Mouse (Mus musculus): ENCODE measurements at regions not wholly inside any gene's neighbourhood (a gene's known extent, or its start where the extent isn't known, plus 50 kb on each side); places are given as distances from the start of the nearest gene placed in this dataset.
A peak's percentile ranks its signal among the peaks of the same experiment; 100 is the strongest.

- TF ChIP-seq CHD2 (IDR thresholded peaks at IDR 0.05; ENCODE audit: low read depth, low read length): no peak
- 0 out of 2 replicates have a peak, but pooled peaks have one; percentile 12 for TF ChIP-seq ZC3H11A (IDR thresholded peaks at IDR 0.05; ENCODE audit: borderline replicate concordance, low read depth, low read length)
- TF ChIP-seq HCFC1 (IDR thresholded peaks at IDR 0.05; ENCODE audit: borderline replicate concordance, insufficient read depth, low read length): no peak
- no peak for TF ChIP-seq MAFK (IDR thresholded peaks at IDR 0.05; ENCODE audit: insufficient read depth, low read depth, low read length)
- no peak for TF ChIP-seq ZNF384 (IDR thresholded peaks at IDR 0.05; ENCODE audit: low read depth, low read length)
- peak overlapping the region; percentile 55; the same call in 1 of the 2 replicates for H3K9ac ChIP-seq (ENCODE audit: insufficient read depth, low read depth, low read length, poor library complexity, severe bottlenecking)
- DNase-seq (ENCODE audit: low read depth, low spot score): peak; percentile 69
- peak overlapping the region; percentile 40 to 68 for H3K4me3 ChIP-seq (ENCODE audit: insufficient read depth in 1 of 2, low read depth in 1 of 2, low read length in 2 of 2, poor library complexity in 1 of 2, severe bottlenecking in 1 of 2)
- H3K9me3 ChIP-seq (ENCODE audit: control insufficient read depth, insufficient read depth, low read depth, low read length): no peaks in the 10 kb centered on the region
- no peak overlapping the region for H3K27ac ChIP-seq (ENCODE audit: insufficient read depth, low read depth, low read length, poor library complexity, severe bottlenecking)
- H3K36me3 ChIP-seq (ENCODE audit: control insufficient read depth, insufficient read depth, low read length, poor library complexity, severe bottlenecking): no peaks in the 10 kb centered on the region
- peaks cover 5 to 6% of the 10 kb centered on the region in 2 experiments; a peak in 3 of 4 replicates for H3K4me1 ChIP-seq (ENCODE audit: control insufficient read depth in 2 of 2, insufficient read depth in 2 of 2, low read length in 2 of 2, poor library complexity in 1 of 2)
- in situ Hi-C loops (cut with MboI; ENCODE audit: low sequenced_read_pairs in 2 of 2, unreplicated experiment in 2 of 2): no loop called here
Measured at GRCm38 (mm10) chr5:149831122-149831861, 153.3 kb downstream of the B3glct start.

GRCm38 (mm10) chr5:149837379-149837778 lies 159.3 kb downstream of the B3glct start:
- in situ Hi-C loops (cut with MboI; ENCODE audit: low sequenced_read_pairs in 2 of 2, unreplicated experiment in 2 of 2): no loop called here

GRCm38 (mm10) chr5:149842491-149842890 lies 164.5 kb downstream of the B3glct start:
- in situ Hi-C loops (cut with MboI; ENCODE audit: low sequenced_read_pairs in 2 of 2, unreplicated experiment in 2 of 2): no loop called here
- Histone ChIP-seq H3K9ac (ENCODE audit: insufficient read depth, low read depth, low read length, poor library complexity, severe bottlenecking) (no peak overlapping the region), H3K4me3 (ENCODE audit: insufficient read depth in 1 of 2, low read depth in 1 of 2, low read length in 2 of 2, poor library complexity in 1 of 2, severe bottlenecking in 1 of 2) (no peak overlapping the region), H3K27ac (ENCODE audit: insufficient read depth, low read depth, low read length, poor library complexity, severe bottlenecking) (no peak overlapping the region), H3K4me1 (ENCODE audit: control insufficient read depth in 2 of 2, insufficient read depth in 2 of 2, low read length in 2 of 2, poor library complexity in 1 of 2) (peaks cover 5 to 6% of the 10 kb centered on the region in 2 experiments; a peak in 2 of 4 replicates), H3K36me3 (ENCODE audit: control insufficient read depth, insufficient read depth, low read length, poor library complexity, severe bottlenecking) (no peaks in the 10 kb centered on the region), H3K9me3 (ENCODE audit: control insufficient read depth, insufficient read depth, low read depth, low read length) (no peaks in the 10 kb centered on the region)
- no peak for TF ChIP-seq MAFK (IDR thresholded peaks at IDR 0.05; ENCODE audit: insufficient read depth, low read depth, low read length)
- no peak for TF ChIP-seq ZNF384 (IDR thresholded peaks at IDR 0.05; ENCODE audit: low read depth, low read length)
- TF ChIP-seq HCFC1 (IDR thresholded peaks at IDR 0.05; ENCODE audit: borderline replicate concordance, insufficient read depth, low read length): no peak
- TF ChIP-seq ZC3H11A (IDR thresholded peaks at IDR 0.05; ENCODE audit: borderline replicate concordance, low read depth, low read length): no peak
- TF ChIP-seq CHD2 (IDR thresholded peaks at IDR 0.05; ENCODE audit: low read depth, low read length): no peak
- no peak for DNase-seq (ENCODE audit: low read depth, low spot score)

More at GRCm38 (mm10) chr5:149837379-149837778, 159.3 kb downstream of the B3glct start:
- no peak overlapping the region for H3K4me3 ChIP-seq (ENCODE audit: insufficient read depth in 1 of 2, low read depth in 1 of 2, low read length in 2 of 2, poor library complexity in 1 of 2, severe bottlenecking in 1 of 2)
- TF ChIP-seq ZNF384 (IDR thresholded peaks at IDR 0.05; ENCODE audit: low read depth, low read length): no peak
- TF ChIP-seq CHD2 (IDR thresholded peaks at IDR 0.05; ENCODE audit: low read depth, low read length): no peak
- TF ChIP-seq MAFK (IDR thresholded peaks at IDR 0.05; ENCODE audit: insufficient read depth, low read depth, low read length): no peak
- TF ChIP-seq HCFC1 (IDR thresholded peaks at IDR 0.05; ENCODE audit: borderline replicate concordance, insufficient read depth, low read length): no peak
- no peak for TF ChIP-seq ZC3H11A (IDR thresholded peaks at IDR 0.05; ENCODE audit: borderline replicate concordance, low read depth, low read length)
- H3K4me1 ChIP-seq (ENCODE audit: control insufficient read depth in 2 of 2, insufficient read depth in 2 of 2, low read length in 2 of 2, poor library complexity in 1 of 2): no peaks in the 10 kb centered on the region; a peak in 1 of 4 replicates
- DNase-seq (ENCODE audit: low read depth, low spot score): no peak
- H3K9me3 ChIP-seq (ENCODE audit: control insufficient read depth, insufficient read depth, low read depth, low read length): no peaks in the 10 kb centered on the region
- H3K36me3 ChIP-seq (ENCODE audit: control insufficient read depth, insufficient read depth, low read length, poor library complexity, severe bottlenecking): no peaks in the 10 kb centered on the region
- H3K27ac ChIP-seq (ENCODE audit: insufficient read depth, low read depth, low read length, poor library complexity, severe bottlenecking): no peak overlapping the region
- no peak overlapping the region for H3K9ac ChIP-seq (ENCODE audit: insufficient read depth, low read depth, low read length, poor library complexity, severe bottlenecking)

GRCm38 (mm10) chr5:149843310-149843709 lies 165.3 kb downstream of the B3glct start:
- TF ChIP-seq ZC3H11A (IDR thresholded peaks at IDR 0.05; ENCODE audit: borderline replicate concordance, low read depth, low read length): no peak
- TF ChIP-seq HCFC1 (IDR thresholded peaks at IDR 0.05; ENCODE audit: borderline replicate concordance, insufficient read depth, low read length): no peak
- TF ChIP-seq MAFK (IDR thresholded peaks at IDR 0.05; ENCODE audit: insufficient read depth, low read depth, low read length): no peak
- no peak for TF ChIP-seq CHD2 (IDR thresholded peaks at IDR 0.05; ENCODE audit: low read depth, low read length)
- no peak for TF ChIP-seq ZNF384 (IDR thresholded peaks at IDR 0.05; ENCODE audit: low read depth, low read length)
- H3K36me3 ChIP-seq (ENCODE audit: control insufficient read depth, insufficient read depth, low read length, poor library complexity, severe bottlenecking): no peaks in the 10 kb centered on the region
- no peak overlapping the region for H3K4me3 ChIP-seq (ENCODE audit: insufficient read depth in 1 of 2, low read depth in 1 of 2, low read length in 2 of 2, poor library complexity in 1 of 2, severe bottlenecking in 1 of 2)
- H3K9me3 ChIP-seq (ENCODE audit: control insufficient read depth, insufficient read depth, low read depth, low read length): no peaks in the 10 kb centered on the region
- no peak overlapping the region for H3K27ac ChIP-seq (ENCODE audit: insufficient read depth, low read depth, low read length, poor library complexity, severe bottlenecking)
- DNase-seq (ENCODE audit: low read depth, low spot score): no peak
- H3K9ac ChIP-seq (ENCODE audit: insufficient read depth, low read depth, low read length, poor library complexity, severe bottlenecking): no peak overlapping the region
- H3K4me1 ChIP-seq (ENCODE audit: control insufficient read depth in 2 of 2, insufficient read depth in 2 of 2, low read length in 2 of 2, poor library complexity in 1 of 2): peaks cover 5 to 6% of the 10 kb centered on the region in 2 experiments; a peak in 2 of 4 replicates
- in situ Hi-C loops (cut with MboI; ENCODE audit: low sequenced_read_pairs in 2 of 2, unreplicated experiment in 2 of 2): no loop called here

All from ES-E14 (cell line).